Mouse (Mus musculus): ENCODE data around the gene Myo1g.
A peak's percentile ranks its signal among the peaks of the same experiment; 100 is the strongest.
"Not testable (repeated sequence)": the region's sequence is repeated elsewhere in the genome, so short reads cannot be mapped to it uniquely, and the experiment has no call there.

Gene Myo1g

DNA sequence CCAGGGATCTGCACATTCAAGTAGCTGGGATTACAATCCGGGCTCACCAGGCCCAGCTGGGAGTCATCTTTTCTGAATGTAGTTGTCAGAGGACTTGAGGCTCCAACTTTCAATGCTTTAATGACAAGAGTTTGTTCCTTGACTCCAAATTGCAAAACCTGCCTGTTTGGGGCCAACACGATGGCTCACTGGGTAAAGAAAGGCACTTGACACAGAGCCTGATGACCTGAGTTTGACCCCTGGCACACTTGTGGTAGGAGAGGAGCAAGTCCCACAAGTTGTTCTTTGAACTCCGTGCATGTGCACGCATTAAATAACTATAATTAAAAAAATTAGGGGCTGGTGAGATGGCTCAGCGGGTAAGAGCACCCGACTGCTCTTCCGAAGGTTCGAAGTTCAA lies 9.2 kb upstream of the Myo1g start:
- no peak for DNase-seq (ENCODE audit: low read depth)

DNA sequence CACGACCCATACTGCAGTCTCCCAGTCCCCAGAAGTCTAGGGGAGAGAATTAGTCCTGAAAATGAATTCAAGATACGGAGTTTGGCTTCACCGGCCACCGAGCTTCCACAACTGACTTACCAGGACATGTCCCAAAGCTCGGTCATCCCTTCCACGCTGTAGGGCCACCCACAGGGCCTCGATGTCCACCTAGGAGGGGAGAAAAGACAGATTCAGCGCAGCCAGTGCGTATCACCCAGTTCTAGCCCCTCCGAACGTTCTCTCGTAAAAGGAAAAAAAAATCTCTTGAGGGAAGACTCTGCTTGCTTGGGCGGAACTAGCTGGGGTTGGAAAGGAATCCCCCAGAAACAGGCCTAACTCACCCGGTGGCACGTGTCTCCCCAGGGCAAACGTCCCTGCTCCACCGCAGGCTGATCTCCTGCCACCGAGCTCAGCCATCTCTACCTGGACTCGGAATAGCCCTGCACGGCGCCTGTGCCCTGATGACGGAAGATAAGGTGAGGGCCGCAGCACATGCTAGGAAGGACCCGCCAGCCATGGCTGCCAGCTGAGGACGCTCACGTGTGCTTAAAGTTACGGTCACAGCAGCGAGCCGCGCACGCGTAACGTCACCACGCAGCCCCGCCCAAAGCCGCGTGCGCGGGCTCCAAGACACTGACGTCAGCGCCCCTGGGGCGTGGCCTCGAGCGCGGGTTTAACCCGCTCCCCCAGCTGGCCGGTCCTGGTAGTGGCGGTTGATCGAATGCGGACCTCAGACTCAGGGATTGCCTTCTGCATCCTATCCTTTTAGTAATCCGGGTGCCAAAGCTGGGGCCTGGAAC lies 7.6 kb upstream of the Myo1g start:
- DNase-seq (ENCODE audit: low read depth) = peak; percentile 100

- DNase-seq (ENCODE audit: low read depth) = peak; percentile 63
These were observed 6.8 kb upstream of the Myo1g start for GRCm38 (mm10) chr11:6527256-6528185.

GRCm38 (mm10) chr11:6526526-6527255 lies 5.9 kb upstream of the Myo1g start:
- DNase-seq (ENCODE audit: low read depth) = not testable (repeated sequence)

- DNase-seq (ENCODE audit: low read depth) = peak; percentile 33
These were observed 4.5 kb upstream of the Myo1g start for GRCm38 (mm10) chr11:6525241-6525640.

GRCm38 (mm10) chr11:6524880-6525238 lies 4.1 kb upstream of the Myo1g start:
- DNase-seq (ENCODE audit: low read depth) = no peak

- DNase-seq (ENCODE audit: low read depth) = no peak
These were observed 3.6 kb upstream of the Myo1g start for GRCm38 (mm10) chr11:6524165-6524879.

- peak; percentile 65 for DNase-seq (ENCODE audit: low read depth)
These were observed 2.9 kb upstream of the Myo1g start for GRCm38 (mm10) chr11:6523662-6524088.

- DNase-seq (ENCODE audit: low read depth) = peak; percentile 89
These were observed 2.2 kb upstream of the Myo1g start for GRCm38 (mm10) chr11:6522782-6523525.

- peak; percentile 74 for DNase-seq (ENCODE audit: low read depth)
These were observed 1.2 kb downstream of the Myo1g start for GRCm38 (mm10) chr11:6519491-6520033.

DNA sequence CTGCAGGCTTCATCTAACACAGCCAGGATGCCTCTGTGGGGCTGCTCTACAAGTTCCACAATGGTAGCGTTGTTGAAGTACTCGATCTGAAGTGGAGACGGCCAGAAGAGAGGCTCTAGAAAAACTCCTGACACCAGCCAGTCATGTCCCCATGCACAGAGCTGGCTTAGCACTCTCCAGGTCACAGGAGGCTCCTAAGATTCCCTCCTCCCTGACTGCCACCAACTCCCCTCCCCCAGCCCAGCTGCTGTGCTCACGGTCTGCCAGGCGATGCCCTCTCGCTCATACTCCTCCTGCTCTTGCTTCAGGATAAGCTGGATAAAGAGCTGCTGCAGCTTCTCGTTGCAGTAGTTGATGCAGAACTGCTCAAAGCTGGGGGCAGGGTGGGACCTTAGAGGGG lies 5.9 kb downstream of the Myo1g start:
- DNase-seq (ENCODE audit: low read depth) = no peak

GRCm38 (mm10) chr11:6508269-6508876 lies 12.4 kb downstream of the Myo1g start:
- no peak for DNase-seq (ENCODE audit: low read depth)

DNA sequence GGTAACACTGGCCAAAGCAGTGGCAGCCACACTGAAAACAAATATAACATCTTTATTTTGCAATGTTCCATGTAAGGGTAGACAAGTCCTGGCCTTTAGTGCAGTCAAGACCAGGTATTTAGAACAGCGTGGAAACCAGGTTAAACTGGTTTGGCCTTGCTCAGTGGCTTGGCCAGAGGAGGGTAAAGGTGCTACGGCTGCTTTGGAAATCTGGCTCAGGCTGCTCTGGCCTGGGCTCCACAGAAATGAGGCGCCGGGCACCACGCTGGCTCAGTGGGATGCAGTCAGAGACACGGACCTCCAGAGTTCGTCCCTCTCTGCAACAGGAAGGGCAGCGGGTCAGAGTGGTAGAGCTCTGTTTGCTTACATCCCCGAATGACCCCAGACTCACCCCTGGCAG lies 14.2 kb downstream of the Myo1g start:
- DNase-seq (ENCODE audit: low read depth) = no peak

DNA sequence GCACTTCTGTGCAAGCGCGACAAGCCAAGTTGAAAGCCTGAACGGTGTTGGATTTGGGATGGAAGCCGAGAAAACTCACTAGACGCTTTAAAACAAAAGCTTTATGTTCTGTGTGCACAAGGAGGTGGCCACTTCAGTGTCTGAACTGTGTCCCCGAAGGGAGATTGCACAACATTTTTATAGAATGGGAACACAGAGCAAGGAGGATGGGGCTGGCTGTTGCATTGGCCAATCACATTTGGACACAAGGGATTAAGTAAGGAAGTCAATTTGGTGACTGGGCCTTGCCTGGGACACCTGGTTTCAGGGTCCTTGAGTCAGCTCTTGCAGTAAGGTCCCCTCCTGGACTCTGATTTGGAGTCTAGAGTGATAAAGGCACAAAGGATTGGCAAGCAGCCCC lies 16.1 kb downstream of the Myo1g start:
- no peak for DNase-seq (ENCODE audit: low read depth)

DNA sequence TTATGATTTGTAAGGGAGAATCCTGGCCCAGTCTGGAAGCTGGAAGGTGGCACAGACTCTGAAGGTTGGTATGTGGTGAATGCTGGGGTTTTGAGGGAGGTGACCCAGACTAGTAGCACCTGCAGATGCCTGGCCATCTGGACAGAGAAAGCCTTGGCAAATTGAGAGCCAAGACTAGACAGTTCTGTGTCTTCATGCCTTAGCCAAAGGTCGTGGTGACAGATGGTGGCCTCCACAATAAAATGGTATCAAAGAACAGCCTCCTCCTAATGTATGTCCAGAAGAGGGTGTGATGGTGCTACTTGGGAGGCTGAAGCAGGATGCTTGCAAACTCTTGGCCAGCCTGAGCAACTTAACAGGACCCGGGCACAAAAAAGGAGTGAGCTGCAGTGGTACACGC lies 16.5 kb downstream of the Myo1g start:
- no peak for DNase-seq (ENCODE audit: low read depth)

- DNase-seq (ENCODE audit: low read depth) = no peak
These were observed 18.3 kb downstream of the Myo1g start for GRCm38 (mm10) chr11:6502506-6502905.

DNA sequence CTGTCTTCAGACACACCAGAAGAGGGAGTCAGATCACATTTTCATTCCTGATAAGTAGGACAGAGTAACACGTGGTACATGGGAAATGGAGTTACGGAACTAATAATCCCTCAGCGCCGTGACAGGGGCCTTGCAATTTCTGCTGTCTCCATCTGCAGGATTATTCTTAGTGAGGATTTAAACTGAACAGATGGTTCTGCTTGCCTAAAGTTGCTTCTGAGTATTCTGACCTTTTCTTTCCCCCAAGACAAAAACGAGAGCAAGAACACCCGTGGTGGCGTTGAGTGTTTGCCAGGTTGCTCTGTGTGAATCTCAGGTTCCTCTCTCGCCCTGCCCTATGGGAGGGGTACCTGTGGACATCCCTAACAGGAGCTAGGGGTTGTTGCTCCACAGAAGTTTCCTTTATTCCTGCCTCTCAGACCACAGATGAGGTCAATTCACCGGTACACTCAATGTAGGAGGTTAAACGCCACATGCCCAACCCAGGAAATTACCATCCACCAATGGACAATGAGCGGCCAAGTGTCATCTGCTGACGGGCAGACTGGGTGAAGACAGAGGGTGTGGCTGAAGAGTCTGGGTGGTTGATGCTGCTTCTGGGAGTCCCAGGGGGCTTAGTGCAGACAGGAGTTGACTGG lies 23.3 kb downstream of the Myo1g start:
- DNase-seq (ENCODE audit: low read depth) = peak; percentile 69

- peak; percentile 79 for DNase-seq (ENCODE audit: low read depth)
These were observed 30.9 kb downstream of the Myo1g start for GRCm38 (mm10) chr11:6489691-6490503.

- no peak for DNase-seq (ENCODE audit: low read depth)
These were observed 31.5 kb downstream of the Myo1g start for GRCm38 (mm10) chr11:6489257-6489656.
